Mouse (Mus musculus) cortical plate, adult 2 months (tissue): ENCODE results near the gene Slc47a2.

ENCODE experiments used
- CTCF ChIP-seq: fragments of 200-500 bp; IDR thresholded peaks from 2 replicates; pipeline ENCODE4 v1.5.1; 2011; ENCODE audit warnings: mild to moderate bottlenecking, control low read depth, low read length; ENCODE audit not compliant: insufficient read depth; ENCODE audit errors: extremely low read depth
- POLR2A ChIP-seq: fragments of 200-500 bp; IDR thresholded peaks from 2 replicates; pipeline ENCODE4 v1.6.1; 2011; ENCODE audit warnings: mild to moderate bottlenecking, low read length, control low read depth; ENCODE audit not compliant: insufficient read depth; ENCODE audit errors: extremely low read depth

GRCm38 (mm10) chr11:61266551-61267533 is 75.8 kb downstream of the Slc47a2 start, which contains the start of gene Aldh3a2:
- no peak for TF ChIP-seq CTCF
- peak; percentile 98 for TF ChIP-seq POLR2A
